Mouse (Mus musculus) brown adipose tissue, adult 24 weeks (tissue): ENCODE data around the gene Abat. TPM values are rescaled to one million over a fixed set of nuclear protein-coding genes. Genes with fewer than 3 reads are reported as not detected.

Experiments used
- H3K27ac ChIP-seq: fragments of 200-500 bp; replicated peaks from 2 replicates; pipeline ENCODE4 v1.5.1; 2012; ENCODE audit warnings: low read depth, mild to moderate bottlenecking, low read length
- H3K4me1 ChIP-seq: fragments of 200-500 bp; 2 replicates; pipeline ENCODE4 v1.6.1; 2012; ENCODE audit warnings: low read length, mixed read lengths; ENCODE audit not compliant: control insufficient read depth, insufficient read depth, insufficient read length
- H3K4me3 ChIP-seq: fragments of 200-500 bp; 2 replicates; pipeline ENCODE4 v1.5.1; 2012; ENCODE audit warnings: low read depth, mild to moderate bottlenecking, low read length, moderate library complexity; ENCODE audit not compliant: insufficient read depth
- polyA plus RNA-seq: library from polyadenylated mRNA; stranded (reverse); fragments of >200 nt; gene quantifications from 2 replicates; pipeline ENCODE4 v1.2.4, GENCODE M21; 2012; ENCODE audit not compliant: missing spikeins, insufficient read depth, insufficient read length

Gene Abat
- polyA plus RNA-seq, 1 experiment = 1.7 TPM

DNA sequence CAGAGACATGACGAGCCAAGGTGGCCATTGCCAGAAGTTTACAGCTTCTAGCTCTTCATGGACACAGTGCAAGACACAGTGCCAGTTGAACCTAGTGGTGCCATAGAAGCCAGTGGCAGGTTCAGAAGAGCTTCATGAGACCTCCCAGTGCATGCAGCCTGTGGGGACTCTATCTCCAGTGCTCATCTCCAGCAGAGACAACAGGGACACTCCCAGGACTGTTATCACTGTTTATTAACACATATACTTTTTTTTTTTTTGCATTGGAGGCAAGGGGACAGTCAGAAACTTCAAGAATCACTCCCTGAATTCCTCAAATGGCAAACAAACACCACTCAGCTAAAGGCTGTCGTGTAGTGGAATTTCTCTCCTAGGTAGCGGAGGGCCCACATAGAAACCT, 100.2 kb downstream of the Abat start:
- no peak overlapping the region for H3K27ac ChIP-seq
- H3K4me3 ChIP-seq = no peak overlapping the region
- no peaks in the 10 kb centered on the region for H3K4me1 ChIP-seq

- Histone ChIP-seq H3K4me3 (no peak overlapping the region), H3K4me1 (no peaks in the 10 kb centered on the region), H3K27ac (no peak overlapping the region)
Observed at GRCm38 (mm10) chr16:8619659-8620314, 106.6 kb downstream of the Abat start.

GRCm38 (mm10) chr16:8620315-8621115, 107.3 kb downstream of the Abat start:
- Histone ChIP-seq H3K4me1 (no peaks in the 10 kb centered on the region), H3K4me3 (no peak overlapping the region), H3K27ac (no peak overlapping the region)

GRCm38 (mm10) chr16:8630419-8630818, 117.2 kb downstream of the Abat start:
- Histone ChIP-seq H3K4me1 (no peaks in the 10 kb centered on the region; the same call in 1 of the 2 replicates), H3K4me3 (no peak overlapping the region), H3K27ac (0 out of 2 replicates have a peak overlapping the region, but pooled peaks have one; percentile 33)

DNA sequence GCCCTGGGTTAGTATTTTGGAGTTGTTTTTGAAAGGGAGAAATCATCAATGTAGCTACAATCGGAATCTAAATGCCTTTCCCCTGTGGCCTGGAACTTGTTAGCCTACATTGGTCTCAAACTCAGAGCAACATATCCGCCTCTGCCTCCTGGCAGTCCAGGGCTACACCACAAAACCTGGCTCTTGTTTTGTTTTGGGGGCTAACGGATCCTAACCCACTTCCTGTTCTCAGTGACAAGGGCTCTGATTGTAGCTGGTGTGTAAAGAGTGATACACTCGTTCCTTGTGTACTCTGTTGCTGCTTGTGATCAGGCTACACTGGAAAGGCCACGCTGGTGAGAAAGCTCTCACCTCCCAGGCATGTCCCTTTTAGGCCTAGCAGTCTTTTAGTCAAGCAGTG, 118.2 kb downstream of the Abat start:
- H3K4me3 ChIP-seq = no peak overlapping the region
- peaks cover 3% of the 10 kb centered on the region; the same call in 1 of the 2 replicates for H3K4me1 ChIP-seq
- no peak overlapping the region for H3K27ac ChIP-seq

DNA sequence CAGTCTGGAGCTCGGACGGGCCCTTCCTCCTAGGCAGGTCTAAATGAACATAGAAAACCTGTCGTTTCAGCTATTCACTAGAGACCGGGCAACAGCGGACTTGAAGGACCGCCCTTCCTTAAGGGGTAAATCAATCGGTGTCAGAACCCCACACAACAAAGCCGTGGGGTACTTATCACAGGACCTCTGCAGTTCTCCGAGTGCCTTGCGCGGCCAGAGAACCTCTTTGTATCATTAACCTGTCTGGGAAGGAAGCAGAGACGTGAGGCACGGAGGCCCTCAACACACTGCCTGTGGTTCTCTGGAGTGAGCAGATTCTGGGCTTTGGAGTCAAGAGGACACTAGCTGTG, 123.6 kb downstream of the Abat start:
- peaks cover 5% of the 10 kb centered on the region; the same call in 1 of the 2 replicates for H3K4me1 ChIP-seq
- H3K27ac ChIP-seq = peak overlapping the region; percentile 89
- peak overlapping the region; percentile 84 for H3K4me3 ChIP-seq

DNA sequence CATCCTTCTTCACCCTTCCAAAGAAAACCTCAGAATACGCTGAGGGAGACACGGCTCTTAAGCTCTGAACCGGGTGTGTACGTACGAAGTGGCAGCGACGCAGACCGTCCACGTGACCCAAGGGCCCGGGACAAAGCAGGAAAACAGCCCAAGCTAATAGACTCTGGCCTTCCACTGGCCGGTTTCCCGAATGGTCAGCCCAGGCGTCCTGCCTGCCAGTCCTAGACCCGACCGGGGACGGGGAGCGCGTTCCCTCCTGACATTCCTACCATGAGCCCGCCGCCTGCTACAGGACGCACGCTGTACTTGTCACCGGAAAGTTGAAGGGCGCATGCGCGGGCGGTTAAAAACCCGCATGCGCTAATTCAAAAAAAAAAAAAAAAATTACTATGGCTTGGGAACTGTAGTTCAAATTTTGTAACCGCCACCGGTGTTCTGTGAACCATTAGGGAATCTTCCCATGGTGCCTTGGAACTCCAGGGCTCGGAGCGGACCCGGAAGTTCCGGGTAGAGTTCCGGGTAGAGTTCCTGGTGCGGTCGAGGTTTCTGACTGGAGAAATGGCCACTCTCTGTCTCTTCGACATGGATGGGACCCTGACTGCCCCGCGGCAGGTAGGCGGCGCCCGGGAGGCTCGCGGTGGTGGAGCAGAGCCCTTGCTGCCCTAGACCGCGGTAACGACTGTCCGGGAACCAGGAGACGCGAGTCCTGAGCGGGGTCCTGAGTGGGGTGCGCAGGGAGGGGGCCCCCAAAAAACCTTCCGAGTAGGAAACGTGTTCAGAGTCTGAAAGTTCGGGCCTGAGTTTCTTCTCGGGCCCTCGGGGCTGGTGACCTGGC, 124.2 kb downstream of the Abat start, which contains the start of the genes Pmm2 and Tmem186:
Pmm2 (plus strand) TSS at position 458 of the 835 bp plus-strand sequence.
Tmem186 (minus strand) TSS at position 496 of the 835 bp plus-strand sequence.
- H3K4me1 ChIP-seq = peaks cover 5% of the 10 kb centered on the region; the same call in 1 of the 2 replicates
- peak within 1 kb of the TSS; percentile 89 for H3K27ac ChIP-seq
- H3K4me3 ChIP-seq = peak within 1 kb of the TSS; percentile 84

DNA sequence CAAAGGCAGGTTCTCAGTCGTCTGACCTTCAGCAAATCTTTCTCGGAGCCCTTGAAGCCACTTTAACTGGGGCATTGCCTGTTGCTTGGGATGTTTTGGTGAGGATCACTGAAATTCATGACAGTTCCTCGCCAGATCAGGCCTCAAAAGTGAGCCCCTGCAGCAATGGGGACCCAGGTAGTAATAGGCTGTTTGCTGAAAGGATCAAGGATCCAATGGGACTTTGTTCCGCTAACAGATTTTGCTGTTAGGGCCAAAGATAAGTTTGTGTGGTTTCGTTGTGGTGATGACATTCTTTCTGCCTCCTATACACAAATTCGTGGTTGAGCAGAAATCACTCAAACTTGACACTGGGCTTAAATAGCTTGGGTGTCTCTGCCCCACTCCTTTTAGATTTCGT, 124.9 kb downstream of the Abat start:
- H3K4me3 ChIP-seq = peak overlapping the region; percentile 84
- H3K27ac ChIP-seq = peak overlapping the region; percentile 86
- H3K4me1 ChIP-seq = peaks cover 5% of the 10 kb centered on the region; the same call in 1 of the 2 replicates

DNA sequence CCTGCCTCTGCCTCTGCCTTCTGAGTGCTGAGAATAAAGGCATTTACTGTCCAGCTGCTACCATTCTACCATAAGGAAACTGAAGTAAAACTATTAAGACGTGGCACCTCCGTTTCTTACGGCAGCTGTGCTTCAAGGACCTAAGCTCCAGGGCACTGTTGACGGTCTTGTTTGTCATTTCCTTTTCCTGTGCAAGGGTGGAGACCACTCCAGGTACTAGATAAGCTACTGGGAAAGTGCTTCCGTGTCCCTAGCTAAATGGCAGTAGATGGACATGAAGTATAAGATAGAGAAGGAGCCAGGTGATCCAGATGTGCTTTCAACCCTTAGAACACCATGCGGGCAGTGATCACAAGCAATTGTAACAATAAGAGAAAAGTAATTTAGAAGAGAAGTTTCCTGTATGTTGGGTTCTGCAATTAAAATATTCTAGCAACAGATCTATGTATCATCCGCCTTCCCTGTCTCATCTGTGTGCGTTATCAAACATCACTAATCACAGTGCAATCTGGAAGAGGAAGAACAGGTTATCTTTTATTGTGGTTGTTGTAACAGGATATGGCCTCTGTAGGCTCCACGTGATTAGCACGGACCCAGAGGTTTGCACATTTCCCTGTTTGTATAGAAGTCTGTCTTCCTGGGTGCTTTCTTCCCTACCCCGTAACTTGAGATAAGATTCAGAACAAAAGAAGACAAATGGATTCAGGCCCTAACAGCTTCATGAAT, 126.4 kb downstream of the Abat start:
- peaks cover 5% of the 10 kb centered on the region; the same call in 1 of the 2 replicates for H3K4me1 ChIP-seq
- H3K4me3 ChIP-seq = no peak overlapping the region
- no peak overlapping the region for H3K27ac ChIP-seq

- no peak overlapping the region for H3K27ac ChIP-seq
- H3K4me1 ChIP-seq = no peaks in the 10 kb centered on the region
- no peak overlapping the region for H3K4me3 ChIP-seq
Observed at GRCm38 (mm10) chr16:8643855-8644254, 130.6 kb downstream of the Abat start.

DNA sequence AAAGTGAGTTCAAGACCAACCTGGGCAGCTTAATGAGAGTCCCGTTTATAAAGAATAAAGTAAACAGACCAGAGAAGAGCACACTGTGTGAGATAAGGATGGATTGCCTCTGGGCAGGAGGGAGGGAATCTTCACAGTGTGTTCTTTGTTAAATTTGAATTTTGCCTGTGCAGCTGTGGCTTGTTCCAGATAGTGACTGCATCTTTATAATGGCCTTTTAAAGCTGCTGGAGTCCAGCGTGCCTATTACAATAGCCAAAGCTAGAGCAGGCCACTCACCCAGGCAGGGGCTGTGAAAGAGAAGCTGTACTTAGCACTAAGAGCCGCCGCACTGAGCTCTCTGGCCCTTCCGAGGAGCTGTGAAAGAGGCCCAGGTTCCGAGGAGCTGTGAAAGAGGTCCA, 132.3 kb downstream of the Abat start:
- Histone ChIP-seq H3K27ac (no peak overlapping the region), H3K4me3 (no peak overlapping the region), H3K4me1 (no peaks in the 10 kb centered on the region)

- Histone ChIP-seq H3K4me1 (no peaks in the 10 kb centered on the region), H3K4me3 (no peak overlapping the region), H3K27ac (no peak overlapping the region)
Observed at GRCm38 (mm10) chr16:8650007-8650406, 136.8 kb downstream of the Abat start.

GRCm38 (mm10) chr16:8655108-8655507, 141.9 kb downstream of the Abat start:
- Histone ChIP-seq H3K4me1 (peaks cover 5% of the 10 kb centered on the region), H3K27ac (no peak overlapping the region), H3K4me3 (no peak overlapping the region)

GRCm38 (mm10) chr16:8655599-8655998, 142.4 kb downstream of the Abat start:
- no peak overlapping the region for H3K27ac ChIP-seq
- H3K4me3 ChIP-seq = no peak overlapping the region
- H3K4me1 ChIP-seq = peaks cover 5% of the 10 kb centered on the region
